Mouse (Mus musculus) embryonic fibroblast, embryonic 13.5 days (primary cell): ENCODE results near the gene Cdk6.

Experiments used
- CTCF ChIP-seq: IDR thresholded peaks from 2 replicates; pipeline ENCODE4 v1.5.1; 2011; ENCODE audit warnings: mild to moderate bottlenecking, control low read depth, low read length, moderate library complexity, borderline replicate concordance; ENCODE audit not compliant: insufficient read depth
- POLR2A ChIP-seq: IDR thresholded peaks from 2 replicates; pipeline ENCODE4 v1.6.1; 2011; ENCODE audit warnings: low read depth, mild to moderate bottlenecking, control low read depth, low read length, moderate library complexity

- TF ChIP-seq CTCF (no peak), POLR2A (no peak; the same call in 1 of the 2 replicates)
These were observed 866 bp downstream of the Cdk6 start for GRCm38 (mm10) chr5:3341931-3342770.
